Mouse (Mus musculus) forebrain, postnatal 0 days (tissue): ENCODE data around the gene Fam129b. TPM values are rescaled to one million over a fixed set of nuclear protein-coding genes. Genes with fewer than 3 reads are reported as not detected.
A peak's percentile ranks its signal among the peaks of the same experiment; 100 is the strongest.

Experiments
- ATAC-seq: fragments of 200-750 bp; cut with Nextera tagmentation; 2 replicates; pipeline ENCODE4 v1.8.0; 2017; ENCODE audit warnings: mild to moderate bottlenecking, moderate library complexity
- DNase-seq: peaks from one replicate; pipeline ENCODE4 v3.0.0-alpha.2; 2015
- H3K27ac ChIP-seq: fragments of 300-500 bp; sonication (generic); 2 replicates; pipeline ENCODE4 v1.5.1; 2014; ENCODE audit warnings: low read depth, mild to moderate bottlenecking, antibody characterized with exemption, low read length, moderate library complexity, mixed read lengths
- H3K27me3 ChIP-seq: fragments of 300-500 bp; sonication (generic); 2 replicates; pipeline ENCODE4 v1.6.1; 2014; ENCODE audit warnings: mild to moderate bottlenecking, low read length, mixed read lengths; ENCODE audit not compliant: insufficient read depth
- H3K36me3 ChIP-seq: fragments of 300-500 bp; sonication (generic); 2 replicates; pipeline ENCODE4 v1.6.1; 2014; ENCODE audit warnings: mild to moderate bottlenecking, moderate library complexity; ENCODE audit not compliant: insufficient read depth
- H3K4me1 ChIP-seq: fragments of 300-500 bp; sonication (generic); 2 replicates; pipeline ENCODE4 v1.6.1; 2014; ENCODE audit warnings: antibody characterized with exemption; ENCODE audit not compliant: insufficient read depth
- H3K4me2 ChIP-seq: fragments of 300-500 bp; sonication (generic); 2 replicates; pipeline ENCODE4 v1.6.1; 2014; ENCODE audit warnings: low read depth, mild to moderate bottlenecking, moderate library complexity
- H3K4me3 ChIP-seq: fragments of 300-500 bp; sonication (generic); 2 replicates; pipeline ENCODE4 v1.5.1; 2014; ENCODE audit warnings: low read depth, low read length, mixed read lengths
- H3K9ac ChIP-seq: fragments of 300-500 bp; sonication (generic); 2 replicates; pipeline ENCODE4 v1.6.1; 2014; ENCODE audit warnings: mild to moderate bottlenecking
- H3K9me3 ChIP-seq: fragments of 300-500 bp; sonication (generic); 2 replicates; pipeline ENCODE4 v1.6.1; 2016; ENCODE audit warnings: low read length
- CTCF ChIP-seq: sonication (generic); IDR thresholded peaks from 2 replicates; pipeline ENCODE4 v1.5.1; 2016; ENCODE audit warnings: antibody characterized with exemption, control low read depth, low read depth
- WGBS: fragments of 180-500 bp; shearing (Covaris S2); extraction: QIAGEN DNeasy Blood & Tissue Kit; methylation state at CpG from one replicate; pipeline ENCODE4 v1.1.7; 2014; 5-methylcytosine and 5-hydroxymethylcytosine counted together
- polyA plus RNA-seq: library from polyadenylated mRNA; unstranded; fragments of >200 nt; fragmentation: Nextera tagmentation; extraction: Ambion mirVana; gene quantifications from 2 replicates; pipeline ENCODE4 v1.2.1, GENCODE M21; 2015
- total RNA-seq: library from RNA; depleted of rRNA; stranded (reverse); fragments of >200 nt; gene quantifications from 2 replicates; pipeline ENCODE4 v1.2.3, GENCODE M21; 2014

The Fam129b gene
- total and polyA plus RNA-seq, 2 experiments from 2014 or later: 27.7 to 38.1 TPM

GRCm38 (mm10) chr2:32859622-32860012 lies 16.3 kb upstream of the Fam129b start:
- Histone ChIP-seq H3K4me2 (no peak overlapping the region), H3K27ac (no peak overlapping the region), H3K9me3 (no peaks in the 10 kb centered on the region), H3K9ac (no peak overlapping the region), H3K27me3 (no peaks in the 10 kb centered on the region), H3K4me3 (no peak overlapping the region), H3K36me3 (no peaks in the 10 kb centered on the region), H3K4me1 (no peaks in the 10 kb centered on the region)
- no peak for TF ChIP-seq CTCF
- DNase-seq: no peak
- WGBS: 81% methylated on average over 5 of the region's 5 CpGs
- no peak for ATAC-seq

DNA sequence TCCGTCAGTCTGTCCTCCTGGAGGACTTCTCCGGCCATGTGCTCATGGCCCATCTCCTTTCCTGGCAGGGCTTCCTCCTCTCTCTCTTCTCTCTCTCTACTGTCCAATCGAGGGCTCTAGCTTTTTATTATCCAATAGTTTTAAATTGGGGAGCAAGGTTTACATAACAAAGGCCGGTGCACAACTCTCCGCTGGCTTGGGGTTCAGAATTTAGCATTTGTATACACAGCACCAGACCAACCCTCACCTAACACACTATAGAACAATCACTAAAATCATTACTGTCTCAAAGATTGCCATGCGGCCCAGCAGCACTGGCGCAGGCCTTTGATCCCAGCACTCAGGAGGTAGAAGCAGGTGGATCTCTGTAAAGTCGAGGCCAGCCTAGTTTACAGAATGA lies 15.1 kb upstream of the Fam129b start:
- ATAC-seq (no peak), DNase-seq (no peak)
- WGBS: 75% methylated on average over 8 of the region's 8 CpGs
- no peak overlapping the region for H3K27ac ChIP-seq
- H3K36me3 ChIP-seq: no peaks in the 10 kb centered on the region
- H3K4me2 ChIP-seq: no peak overlapping the region
- no peak overlapping the region for H3K9ac ChIP-seq
- H3K27me3 ChIP-seq: no peaks in the 10 kb centered on the region
- H3K9me3 ChIP-seq: no peaks in the 10 kb centered on the region
- no peak overlapping the region for H3K4me3 ChIP-seq
- H3K4me1 ChIP-seq: no peaks in the 10 kb centered on the region
- TF ChIP-seq CTCF: no peak

DNA sequence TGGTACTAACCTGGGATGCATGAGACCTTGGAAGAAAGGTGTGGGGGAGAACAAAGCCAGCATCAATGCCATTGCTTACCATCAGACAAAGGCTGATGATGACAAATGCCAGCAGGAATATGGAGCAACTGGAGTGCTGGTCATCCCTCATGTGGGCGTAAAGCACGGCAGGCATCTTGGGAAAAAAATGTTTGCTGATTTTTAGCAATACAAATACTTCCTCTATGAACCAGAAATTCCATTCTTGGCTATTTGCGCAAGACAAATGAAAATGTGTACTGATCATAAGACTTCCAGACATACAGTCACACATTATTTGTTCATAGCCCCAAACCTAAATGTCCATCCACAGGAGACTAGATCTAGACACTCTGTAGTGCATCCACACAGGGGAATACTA lies 12.6 kb upstream of the Fam129b start:
- no peak overlapping the region for H3K4me2 ChIP-seq
- ATAC-seq: no peak
- H3K27me3 ChIP-seq: no peaks in the 10 kb centered on the region
- DNase-seq: no peak
- no peaks in the 10 kb centered on the region for H3K4me1 ChIP-seq
- WGBS: 94% methylated on average over 3 of the region's 3 CpGs
- H3K36me3 ChIP-seq: no peaks in the 10 kb centered on the region
- H3K27ac ChIP-seq: no peak overlapping the region
- no peak overlapping the region for H3K4me3 ChIP-seq
- no peak overlapping the region for H3K9ac ChIP-seq
- H3K9me3 ChIP-seq: no peaks in the 10 kb centered on the region
- no peak for TF ChIP-seq CTCF

DNA sequence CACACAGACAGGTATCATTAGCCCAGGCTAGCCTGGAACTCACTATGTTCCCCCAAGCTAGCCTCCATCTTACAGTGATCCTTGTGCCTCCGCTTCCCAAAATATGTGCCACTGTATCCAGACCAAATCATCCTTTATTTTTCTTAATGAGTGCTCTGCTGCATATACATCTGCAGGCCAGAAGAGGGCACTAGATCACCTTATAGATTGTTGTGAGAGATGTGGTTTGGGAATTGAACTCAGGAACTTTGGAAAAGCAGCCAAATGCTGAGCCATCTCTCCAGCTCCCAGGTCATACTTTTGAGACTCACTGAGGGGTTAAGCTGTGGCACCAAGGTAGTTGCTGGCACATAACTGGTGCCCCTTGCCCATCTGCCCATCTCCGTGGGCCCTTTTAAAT lies 11.2 kb upstream of the Fam129b start:
- Histone ChIP-seq H3K4me2 (no peak overlapping the region), H3K9me3 (no peaks in the 10 kb centered on the region), H3K36me3 (no peaks in the 10 kb centered on the region), H3K27me3 (no peaks in the 10 kb centered on the region), H3K4me1 (no peaks in the 10 kb centered on the region), H3K27ac (no peak overlapping the region), H3K9ac (no peak overlapping the region), H3K4me3 (no peak overlapping the region)
- ATAC-seq (no peak), DNase-seq (peak; percentile 65)
- 61% methylated on average over 2 of the region's 2 CpGs for WGBS
- TF ChIP-seq CTCF: peak; percentile 79

- Histone ChIP-seq H3K27ac (no peak overlapping the region), H3K4me2 (no peak overlapping the region), H3K9ac (no peak overlapping the region), H3K36me3 (no peaks in the 10 kb centered on the region), H3K4me3 (no peak overlapping the region), H3K27me3 (no peaks in the 10 kb centered on the region), H3K9me3 (no peaks in the 10 kb centered on the region), H3K4me1 (no peaks in the 10 kb centered on the region)
- 80% methylated on average over 4 of the region's 4 CpGs for WGBS
- no peak for TF ChIP-seq CTCF
- no peak for ATAC-seq
- DNase-seq: no peak
Measured at GRCm38 (mm10) chr2:32867354-32867753, 8.6 kb upstream of the Fam129b start.

DNA sequence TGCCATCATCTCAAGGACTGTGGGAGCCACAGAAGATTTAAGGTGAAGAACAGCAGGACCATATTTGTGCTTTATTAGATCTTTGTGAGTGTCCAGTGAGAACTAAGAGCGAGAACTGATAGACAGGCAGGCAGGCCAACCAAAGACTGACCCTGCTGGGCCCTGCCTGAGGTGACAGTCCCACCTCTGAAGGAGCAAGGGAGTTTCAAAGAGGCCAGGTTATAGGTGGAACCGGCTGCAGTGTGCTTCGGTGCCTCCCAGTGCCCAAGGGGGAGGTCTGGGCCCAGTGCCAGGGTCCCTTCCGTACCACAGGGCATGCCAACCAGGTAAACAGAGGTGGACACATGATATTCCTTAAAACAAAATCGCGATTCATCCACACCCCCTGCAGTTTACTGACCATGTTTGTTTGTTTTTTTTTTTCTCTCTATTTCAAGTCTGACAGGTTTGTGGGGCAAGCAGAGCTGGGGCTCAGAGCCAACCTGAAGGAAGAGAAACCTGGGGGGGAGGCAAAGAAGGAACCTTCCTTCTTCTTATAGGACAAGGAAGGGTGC lies 6.1 kb upstream of the Fam129b start:
- no peak for TF ChIP-seq CTCF
- no peaks in the 10 kb centered on the region for H3K9me3 ChIP-seq
- 62% methylated on average over 6 of the region's 6 CpGs for WGBS
- no peaks in the 10 kb centered on the region for H3K36me3 ChIP-seq
- no peaks in the 10 kb centered on the region for H3K27me3 ChIP-seq
- H3K4me3 ChIP-seq: no peak overlapping the region
- no peak overlapping the region for H3K9ac ChIP-seq
- no peak overlapping the region for H3K4me2 ChIP-seq
- DNase-seq: no peak
- H3K27ac ChIP-seq: no peak overlapping the region
- ATAC-seq: no peak
- H3K4me1 ChIP-seq: no peaks in the 10 kb centered on the region

DNA sequence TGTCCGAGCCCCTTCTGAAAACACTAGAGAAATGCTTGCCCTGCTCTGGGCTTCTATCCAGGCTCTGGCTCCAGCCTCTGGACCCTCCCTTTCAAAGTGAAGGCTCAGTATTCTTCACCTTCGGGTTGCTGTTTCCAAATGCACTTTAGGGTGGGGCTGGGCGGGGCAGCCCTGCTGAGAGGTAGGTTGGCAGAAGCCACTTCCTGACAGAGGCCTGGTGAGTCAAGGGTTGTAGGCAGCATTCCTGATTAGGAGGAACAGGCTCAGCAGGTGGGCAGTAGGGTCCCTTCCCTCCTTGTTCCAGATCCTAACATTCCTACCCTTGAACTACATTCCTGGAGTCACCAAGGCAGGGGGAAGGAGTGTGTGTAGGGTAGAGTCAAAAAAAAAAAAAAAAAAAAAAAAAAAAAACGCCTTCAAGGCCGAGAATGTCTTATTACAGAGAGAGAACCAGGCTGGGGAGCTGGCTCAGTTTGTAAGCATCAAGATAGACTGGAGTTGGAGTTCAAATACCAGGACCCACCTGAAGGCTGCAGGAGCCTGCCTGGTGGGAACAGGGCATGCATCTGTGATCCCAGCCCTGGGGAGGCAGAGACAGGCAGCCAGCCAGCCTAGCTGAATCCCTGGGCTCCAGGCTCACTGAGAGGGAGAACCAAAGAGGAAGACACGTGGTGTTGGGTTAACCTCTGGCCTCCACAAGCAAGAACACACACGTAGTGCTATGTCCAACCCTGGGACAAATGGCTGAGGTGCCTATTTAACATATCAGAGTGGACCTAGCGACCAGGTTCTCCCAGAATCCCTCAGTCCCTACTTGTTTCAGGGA lies 5.4 kb upstream of the Fam129b start:
- 62% methylated on average over 8 of the region's 8 CpGs for WGBS
- Histone ChIP-seq H3K27me3 (no peaks in the 10 kb centered on the region), H3K4me1 (no peaks in the 10 kb centered on the region), H3K27ac (no peak overlapping the region), H3K4me3 (no peak overlapping the region), H3K36me3 (no peaks in the 10 kb centered on the region), H3K9ac (no peak overlapping the region), H3K4me2 (no peak overlapping the region), H3K9me3 (no peaks in the 10 kb centered on the region)
- TF ChIP-seq CTCF: no peak
- ATAC-seq (no peak), DNase-seq (no peak)
